Mouse (Mus musculus): ENCODE data around the gene Hnf1a.

- no peak for TF ChIP-seq CEBPB (IDR thresholded peaks at IDR 0.05; ENCODE audit: insufficient read depth, poor library complexity, severe bottlenecking)
- TF ChIP-seq POLR2A (IDR thresholded peaks at IDR 0.05; ENCODE audit: insufficient read length, low read depth), result no peak
- TF ChIP-seq E2F4 (IDR thresholded peaks at IDR 0.05; ENCODE audit: insufficient read depth), result no peak
- TF ChIP-seq SRF (IDR thresholded peaks at IDR 0.05; ENCODE audit: control insufficient read depth, insufficient read length, low read depth), result no peak
- TF ChIP-seq USF1 (IDR thresholded peaks at IDR 0.05; ENCODE audit: low read depth), result no peak
- no peak for TF ChIP-seq POLR2AphosphoS2 (IDR thresholded peaks at IDR 0.05; ENCODE audit: insufficient read length, low read depth)
- no peak for TF ChIP-seq TCF12 (IDR thresholded peaks at IDR 0.05; ENCODE audit: insufficient read depth, poor library complexity, severe bottlenecking)
These were observed 43.7 kb upstream of the Hnf1a start for GRCm38 (mm10) chr5:115014570-115014969.

Measured in myocyte (in vitro differentiated cells).